Mouse (Mus musculus): Measurements from ENCODE around the gene Tnnc1.

Gene Tnnc1

DNA sequence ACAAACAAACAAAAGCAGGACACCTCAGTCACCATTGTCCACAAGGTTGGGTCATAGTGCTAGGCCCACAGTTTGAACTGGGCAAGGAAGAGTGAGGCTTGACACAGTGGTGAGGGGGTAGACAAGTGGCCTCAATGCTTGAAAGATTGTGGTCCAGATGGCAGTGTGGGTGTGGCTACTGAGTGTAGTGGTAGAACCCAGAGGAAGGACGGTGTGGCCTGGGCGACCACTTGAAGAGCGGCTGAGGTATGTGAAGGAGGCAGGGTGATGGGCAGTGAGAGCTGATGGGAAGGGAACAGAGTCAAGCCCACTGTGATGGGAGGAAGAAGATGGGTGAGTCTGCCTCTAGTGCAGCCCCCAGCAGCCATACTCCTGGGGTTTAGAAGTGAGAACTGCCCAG lies 6.6 kb downstream of the Tnnc1 start:
- no peak for DNase-seq (ENCODE audit: low spot score)

DNA sequence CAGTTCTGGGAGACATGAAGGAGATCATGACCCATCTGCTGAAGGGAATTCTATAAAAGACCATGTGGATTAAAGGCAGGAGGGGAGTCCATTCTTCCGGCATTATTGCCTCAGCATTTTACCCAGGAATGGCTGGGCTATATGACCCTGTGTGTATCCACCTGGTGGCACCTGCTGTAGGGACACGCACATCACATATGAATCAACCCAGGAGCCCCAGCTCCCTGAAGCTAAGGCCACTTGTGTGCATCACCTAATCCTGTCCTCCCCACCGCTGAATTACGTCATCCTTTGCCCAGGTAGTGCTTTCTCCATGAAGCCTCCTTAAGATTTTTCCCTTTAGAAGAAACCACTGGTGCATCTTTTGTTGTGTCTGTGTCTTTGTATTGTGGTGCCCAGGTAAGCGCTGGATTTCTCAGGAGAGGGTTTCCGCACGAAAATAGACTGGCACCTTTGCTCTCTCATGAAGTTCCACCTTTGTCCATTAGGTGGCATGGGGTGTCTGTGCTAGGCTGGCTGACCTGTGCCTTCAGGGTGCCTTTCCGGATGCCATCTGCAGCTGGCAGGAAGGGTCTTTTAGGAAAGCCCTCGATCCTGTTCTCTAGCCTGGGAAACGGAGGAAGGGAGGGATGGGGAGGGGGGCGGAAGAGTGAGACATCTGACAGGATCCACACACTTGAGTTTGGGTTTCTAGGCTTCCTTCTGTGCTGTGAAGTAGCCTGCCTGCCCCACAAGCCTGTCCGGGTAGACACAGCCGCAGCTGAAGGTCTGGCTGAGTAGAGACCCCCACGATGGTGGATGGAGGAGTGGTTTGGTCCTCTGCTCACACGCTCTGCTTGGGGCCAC lies 7.3 kb downstream of the Tnnc1 start:
- DNase-seq (ENCODE audit: low spot score) = peak; percentile 66

DNA sequence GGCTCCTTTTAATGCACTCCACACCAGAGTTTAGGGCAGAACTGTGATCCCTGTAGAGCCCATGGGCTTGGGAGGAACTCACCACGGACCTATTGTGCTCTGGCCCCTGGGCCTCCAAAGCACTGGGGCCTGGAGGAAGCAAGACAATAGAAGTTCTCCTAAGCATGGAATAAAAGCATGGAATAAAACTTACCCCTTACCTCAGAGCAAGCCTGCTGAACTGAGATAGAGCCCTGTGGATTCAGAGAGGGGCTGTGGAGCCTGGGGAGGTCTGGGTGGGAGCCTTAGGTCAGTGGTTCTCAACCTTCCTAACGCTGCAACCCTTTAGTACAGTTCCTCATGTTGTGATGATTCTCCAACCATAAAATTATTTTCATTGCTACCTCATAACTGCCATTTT lies 8.7 kb downstream of the Tnnc1 start, which contains the start of gene Nisch:
Gene Nisch, minus strand, starts transcription at position 101 of the 400 bp plus-strand sequence.
- no peak for DNase-seq (ENCODE audit: low spot score)

DNA sequence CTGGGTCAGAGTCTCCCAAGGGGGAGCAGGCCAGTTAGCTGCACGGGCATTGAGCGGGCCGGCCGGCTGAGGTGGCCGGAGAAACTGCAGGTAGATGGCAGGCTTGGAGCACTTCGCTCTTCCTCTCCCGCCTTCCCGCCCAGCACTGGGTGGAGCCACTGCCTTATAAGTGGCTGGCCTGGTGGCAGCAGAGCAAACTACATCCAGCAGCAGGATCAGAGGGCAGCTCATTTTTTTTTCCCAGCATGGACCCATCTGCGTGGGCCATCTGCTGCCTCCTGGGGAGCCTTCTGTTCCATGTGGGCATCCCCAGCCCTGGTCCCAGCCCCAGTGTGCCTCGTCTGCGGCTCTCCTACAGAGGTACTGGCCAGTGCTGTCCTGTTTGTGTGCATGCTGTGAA lies 9.6 kb downstream of the Tnnc1 start, which contains the start of gene Sema3g:
Gene Sema3g, plus strand, starts transcription at position 195 of the 400 bp plus-strand sequence.
- DNase-seq (ENCODE audit: low spot score) = no peak

DNA sequence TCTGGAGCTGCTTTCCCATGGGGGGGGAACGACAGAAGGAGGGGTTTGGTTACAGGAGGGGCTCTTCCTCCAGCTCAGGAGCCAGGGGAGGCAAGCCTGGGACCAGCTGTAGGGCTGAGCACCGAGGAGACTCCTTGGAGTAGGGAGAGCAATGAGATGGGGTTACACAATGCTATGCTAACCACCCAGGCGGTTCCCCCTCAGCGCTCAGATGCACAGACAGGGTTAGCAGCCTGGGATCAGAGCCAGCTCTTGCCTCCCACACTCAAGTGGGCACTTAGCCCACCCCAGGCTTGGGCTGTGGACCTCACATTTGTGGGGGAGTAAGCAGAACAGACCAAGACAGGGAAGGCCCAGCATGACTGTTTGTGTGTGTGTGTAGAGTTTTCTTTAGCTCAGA lies 18.9 kb downstream of the Tnnc1 start:
- peak; percentile 66 for DNase-seq (ENCODE audit: low spot score)

DNA sequence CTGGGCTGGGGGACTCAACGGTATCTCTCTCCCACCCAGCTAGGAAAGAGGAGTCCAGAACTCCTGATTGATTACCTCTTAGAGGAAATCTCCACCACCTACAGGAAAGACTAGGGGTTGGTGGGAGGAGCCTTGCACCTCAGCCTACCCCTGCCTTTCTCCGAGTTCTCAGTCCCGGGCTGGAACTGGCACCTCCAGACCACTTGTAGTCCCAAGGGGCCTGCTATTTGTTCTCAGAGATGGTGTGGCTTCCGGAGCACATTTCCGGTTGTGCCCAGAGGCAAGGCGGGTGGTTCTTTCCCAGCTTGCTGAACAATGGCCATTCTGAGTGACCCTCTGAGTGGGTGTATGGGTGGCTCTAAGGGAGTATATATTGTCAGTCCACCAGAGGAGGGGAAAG lies 20.1 kb downstream of the Tnnc1 start:
- no peak for DNase-seq (ENCODE audit: low spot score)

DNA sequence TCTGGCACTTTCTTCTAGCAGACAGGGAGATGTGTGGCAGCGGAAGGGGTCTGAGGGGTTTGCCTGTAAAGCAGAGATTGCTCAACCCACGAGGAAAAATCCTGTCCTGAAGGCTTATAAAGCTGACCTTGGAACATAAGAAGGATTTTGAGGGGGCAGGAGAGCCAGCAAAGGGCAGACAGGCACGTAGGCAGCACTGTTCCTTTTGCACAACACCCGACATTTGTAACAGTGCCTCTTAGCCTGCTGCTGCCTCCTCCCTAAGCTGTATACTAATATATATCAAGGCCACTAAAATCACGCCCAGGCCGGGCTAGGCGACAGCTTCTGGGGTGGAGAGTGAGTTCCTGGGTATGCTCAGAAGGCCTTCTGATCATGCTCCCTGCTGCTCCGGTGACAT lies 22.3 kb downstream of the Tnnc1 start:
- DNase-seq (ENCODE audit: low spot score) = no peak

DNA sequence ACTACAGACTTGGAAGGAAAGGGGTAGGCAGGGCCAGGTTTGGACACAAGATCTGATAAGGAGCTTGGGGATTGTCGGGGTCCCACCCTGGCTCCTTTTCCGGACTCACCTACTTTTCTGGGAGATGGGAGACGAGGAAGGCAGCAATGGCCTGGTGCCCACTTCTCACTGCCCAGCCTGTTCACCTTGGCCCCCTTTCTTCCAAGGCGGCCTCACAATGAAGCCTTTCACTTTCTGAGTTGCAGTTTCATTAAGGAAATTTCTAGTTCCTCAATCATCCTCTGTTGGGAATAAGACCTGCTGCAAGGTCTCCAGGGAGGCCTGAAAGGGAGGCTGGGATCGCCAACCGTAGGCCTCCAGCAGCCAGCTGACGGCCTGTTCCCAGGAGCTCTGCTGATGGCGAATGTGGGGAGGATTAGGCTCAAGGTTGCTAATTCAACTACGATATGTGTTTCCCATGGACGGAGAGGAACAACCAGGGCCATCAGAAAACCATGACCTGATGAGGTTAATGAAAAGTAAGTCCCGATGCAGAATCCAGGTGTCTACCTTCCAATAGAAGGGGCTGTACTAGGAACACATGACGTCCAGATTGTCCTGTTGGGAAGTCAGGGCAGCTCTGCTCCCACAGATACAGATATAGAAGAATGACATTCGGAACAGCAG lies 24.4 kb downstream of the Tnnc1 start:
- DNase-seq (ENCODE audit: low spot score) = no peak

DNA sequence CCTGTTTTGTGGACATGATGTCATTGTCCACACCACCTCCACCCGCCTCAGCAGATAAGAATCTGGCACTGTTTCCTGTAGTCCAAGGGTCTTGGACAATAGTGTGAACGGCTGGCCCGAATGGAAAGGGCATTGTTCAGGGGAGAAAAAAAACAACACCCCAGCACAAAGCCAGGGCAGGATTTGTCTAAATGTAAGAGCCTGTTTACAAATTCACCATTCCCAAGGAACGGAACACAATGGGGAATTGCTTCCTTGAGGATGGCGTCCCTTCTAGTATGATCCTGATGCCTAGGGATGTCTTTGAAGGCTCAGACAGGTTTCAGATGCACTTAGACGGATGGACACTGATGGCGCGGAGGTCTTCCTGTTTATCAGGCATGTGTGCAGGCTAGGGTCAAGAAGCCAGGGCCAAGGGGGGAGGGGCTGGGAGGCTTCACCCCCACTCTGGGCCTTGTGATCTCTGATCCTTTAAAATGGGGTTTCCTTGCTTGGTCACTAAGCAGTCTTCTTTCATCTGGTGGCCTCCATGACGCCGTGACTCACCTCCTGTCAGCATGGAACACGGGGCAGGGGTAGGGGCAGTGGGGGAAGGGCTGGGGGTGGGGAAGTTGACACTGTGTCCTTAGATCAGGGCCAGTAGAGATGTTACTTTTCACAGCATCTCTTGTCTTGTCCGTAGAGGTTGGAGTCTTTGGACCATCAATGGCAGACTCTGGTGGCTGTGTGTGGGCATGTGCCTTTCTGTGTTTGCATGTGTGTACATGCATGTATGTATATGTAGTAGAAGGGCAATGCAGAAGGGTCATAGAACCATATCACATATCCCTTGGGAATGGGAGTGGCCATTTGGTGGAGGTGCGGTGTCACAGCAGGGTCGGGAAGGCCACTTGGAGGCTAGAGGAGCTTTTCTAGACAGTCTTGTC lies 25.2 kb downstream of the Tnnc1 start:
- no peak for DNase-seq (ENCODE audit: low spot score)

DNA sequence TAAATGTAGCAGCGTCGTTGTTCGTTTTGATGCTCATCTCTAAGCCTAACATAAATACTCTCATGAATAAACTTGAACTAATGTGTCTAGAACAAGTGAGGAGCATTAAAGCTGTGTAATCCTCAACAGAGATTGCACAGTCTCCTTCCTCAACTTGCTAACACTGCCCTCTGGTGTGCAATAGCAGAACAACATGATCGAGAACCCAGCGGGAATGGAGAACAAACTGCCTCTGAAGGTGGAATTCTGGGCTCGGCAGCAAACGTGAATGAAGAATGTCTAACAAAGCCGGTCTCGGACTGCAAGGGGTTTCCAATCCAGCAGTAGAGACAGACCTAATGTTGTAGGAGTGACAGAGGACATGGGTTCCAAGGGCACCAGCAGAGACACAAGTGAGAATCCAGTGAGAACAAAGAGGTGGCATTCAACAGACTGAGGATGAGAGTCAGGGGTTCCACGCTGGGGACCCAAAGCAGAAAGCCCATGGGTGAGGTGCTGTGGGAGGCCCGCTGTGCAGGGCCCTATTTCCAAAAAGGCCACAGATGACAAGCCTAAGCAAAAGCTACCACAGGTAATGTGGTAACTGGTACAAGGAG lies 26.0 kb downstream of the Tnnc1 start:
- peak; percentile 84 for DNase-seq (ENCODE audit: low spot score)

DNA sequence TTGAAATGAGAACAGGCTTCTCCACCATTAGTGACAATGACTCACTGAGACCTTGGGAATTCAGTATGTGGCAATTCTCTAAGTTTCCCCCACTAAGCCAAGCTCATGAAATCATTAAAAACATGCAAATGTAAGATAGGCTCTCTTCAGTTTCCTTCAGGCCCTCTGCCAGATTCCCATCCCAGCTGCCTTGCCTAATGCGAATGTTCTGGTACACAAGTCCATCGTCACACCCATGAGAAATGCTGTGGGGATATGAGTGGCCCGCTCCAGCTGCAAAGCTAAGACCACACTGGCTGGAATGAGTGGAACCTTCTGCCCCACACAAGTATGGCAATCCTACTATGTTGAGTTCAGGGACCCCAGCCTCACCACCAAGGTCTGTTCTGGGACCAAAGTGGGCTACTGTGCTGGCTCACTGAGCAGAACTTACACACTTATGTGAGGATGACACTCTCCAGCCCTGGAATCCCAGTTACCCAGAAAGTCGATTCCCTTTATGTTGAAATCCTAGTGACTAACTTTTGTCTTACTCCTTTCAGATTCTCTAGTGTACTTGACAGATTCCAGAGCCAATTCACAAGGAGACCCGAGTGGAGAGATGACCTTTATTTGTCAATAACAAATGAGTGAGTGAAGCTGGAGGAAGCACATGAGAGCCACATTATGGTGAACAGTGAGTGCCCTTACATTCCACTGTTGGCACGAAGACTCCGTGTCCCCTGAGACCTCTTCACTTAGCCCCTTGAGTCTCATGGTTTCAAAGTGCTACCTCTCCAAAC lies 29.2 kb downstream of the Tnnc1 start:
- DNase-seq (ENCODE audit: low spot score) = no peak

DNA sequence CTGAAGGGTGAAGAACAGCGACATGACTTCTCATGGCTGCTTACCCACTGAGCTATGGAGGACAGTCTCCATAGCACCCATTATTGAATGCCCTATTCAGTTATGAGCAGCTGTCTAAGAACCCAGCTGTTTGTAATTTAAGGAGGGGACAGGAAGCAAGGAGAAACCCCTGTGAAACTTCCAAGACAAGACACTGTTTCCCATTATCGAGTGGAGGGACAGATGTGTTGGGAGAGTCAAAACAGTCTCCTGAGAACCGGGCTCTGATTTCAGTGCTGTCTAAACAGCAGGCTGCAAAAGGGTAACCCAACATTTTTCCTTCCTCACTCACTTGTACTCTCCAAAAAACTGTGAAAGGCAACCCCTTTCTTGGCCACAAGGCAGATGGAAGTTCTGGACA lies 32.4 kb downstream of the Tnnc1 start:
- no peak for DNase-seq (ENCODE audit: low spot score)

DNA sequence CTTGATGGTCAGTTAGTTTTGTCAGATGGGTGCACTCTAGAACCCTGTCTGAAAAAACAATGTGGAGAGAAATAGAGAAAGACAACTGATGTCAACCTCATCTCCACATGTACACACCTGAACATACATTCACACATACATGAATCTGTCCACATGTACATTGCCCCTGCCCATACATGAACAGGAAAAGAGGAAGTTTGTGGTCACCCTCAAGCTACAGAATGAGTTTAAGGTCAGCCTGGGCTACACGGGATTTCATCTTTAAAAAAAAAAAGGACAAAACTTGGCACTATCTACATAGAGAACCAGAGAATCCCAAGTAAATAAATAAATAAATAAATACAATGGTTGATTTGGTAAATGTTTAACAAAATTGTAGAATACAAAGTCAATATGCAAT lies 36.7 kb downstream of the Tnnc1 start:
- DNase-seq (ENCODE audit: low spot score) = no peak

DNA sequence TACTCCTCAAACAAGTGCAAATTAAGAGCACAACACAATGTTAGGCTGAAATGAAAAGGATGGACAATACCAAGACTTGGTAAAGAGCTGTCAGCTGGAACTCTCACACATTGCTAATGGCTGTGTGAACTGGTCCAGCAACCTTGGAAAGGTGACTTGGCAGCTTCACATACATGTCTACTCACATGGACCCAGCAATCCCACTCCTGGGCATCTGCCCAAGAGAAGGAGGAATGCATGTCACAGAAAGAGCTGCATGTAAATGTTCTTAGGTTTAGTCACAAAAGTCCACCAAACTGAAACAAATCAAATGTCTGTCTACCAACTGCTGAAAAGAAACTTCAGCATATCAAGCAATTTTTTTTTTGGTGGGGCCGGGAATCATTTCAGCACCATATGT lies 37.8 kb downstream of the Tnnc1 start:
- DNase-seq (ENCODE audit: low spot score) = no peak

DNA sequence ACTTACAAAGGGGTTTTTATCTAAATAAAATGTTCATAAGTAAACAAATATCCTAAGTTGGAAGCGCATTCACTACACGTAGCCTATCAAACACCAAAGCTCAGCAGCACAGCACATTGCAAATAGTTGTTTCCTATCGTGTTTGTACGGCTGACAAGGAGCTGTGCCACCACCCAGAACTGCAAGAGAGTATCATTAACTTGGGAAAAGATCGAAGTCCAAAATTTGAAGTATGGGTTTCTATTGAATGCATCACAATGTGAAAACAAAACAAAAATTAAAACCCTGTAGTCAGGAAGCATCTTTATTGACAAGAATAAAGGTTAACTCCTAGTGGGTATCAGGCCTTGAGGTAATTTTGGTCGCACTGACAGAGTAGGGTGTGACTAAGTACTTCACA lies 40.3 kb downstream of the Tnnc1 start:
- DNase-seq (ENCODE audit: low spot score) = no peak

DNA sequence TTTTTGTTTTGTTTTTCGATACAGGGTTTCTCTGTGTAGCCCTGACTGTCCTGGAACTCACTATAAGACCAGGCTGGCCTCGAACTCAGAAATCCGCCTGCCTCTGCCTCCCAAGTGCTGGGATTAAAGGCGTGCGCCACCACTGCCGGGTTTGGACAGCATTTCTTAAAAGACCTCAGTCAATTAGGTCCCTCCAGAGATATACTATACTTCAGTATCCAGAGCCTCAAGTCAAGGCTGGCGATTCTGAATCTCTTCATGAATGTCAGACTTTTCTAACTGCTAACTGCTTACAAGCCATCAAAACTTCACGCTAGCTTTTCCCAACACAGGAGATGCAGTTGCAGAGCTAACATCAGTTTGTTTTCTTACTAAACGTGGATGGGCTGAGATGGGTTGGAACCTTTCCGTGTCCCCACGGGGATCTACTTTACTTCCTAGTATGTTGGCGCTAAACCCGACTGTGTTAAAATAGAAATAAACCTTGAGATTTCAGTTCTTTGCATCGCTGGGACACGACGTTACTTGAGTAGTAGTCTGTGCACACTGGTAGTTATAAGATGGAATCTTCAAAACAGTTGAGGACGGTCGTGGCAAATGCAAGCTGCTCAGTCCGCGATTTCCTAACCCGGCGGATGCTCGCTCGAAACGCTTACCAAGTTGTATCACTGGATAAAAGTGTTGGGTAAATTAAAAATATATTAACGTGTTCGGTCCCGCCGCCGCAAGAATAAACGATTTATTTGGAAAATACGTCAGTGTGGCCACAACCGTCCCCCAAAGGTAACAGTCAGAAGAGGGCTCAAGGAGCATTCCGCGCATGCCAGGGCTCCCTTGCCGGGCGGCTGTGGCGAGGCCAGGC lies 42.3 kb downstream of the Tnnc1 start:
- no peak for DNase-seq (ENCODE audit: low spot score)

DNA sequence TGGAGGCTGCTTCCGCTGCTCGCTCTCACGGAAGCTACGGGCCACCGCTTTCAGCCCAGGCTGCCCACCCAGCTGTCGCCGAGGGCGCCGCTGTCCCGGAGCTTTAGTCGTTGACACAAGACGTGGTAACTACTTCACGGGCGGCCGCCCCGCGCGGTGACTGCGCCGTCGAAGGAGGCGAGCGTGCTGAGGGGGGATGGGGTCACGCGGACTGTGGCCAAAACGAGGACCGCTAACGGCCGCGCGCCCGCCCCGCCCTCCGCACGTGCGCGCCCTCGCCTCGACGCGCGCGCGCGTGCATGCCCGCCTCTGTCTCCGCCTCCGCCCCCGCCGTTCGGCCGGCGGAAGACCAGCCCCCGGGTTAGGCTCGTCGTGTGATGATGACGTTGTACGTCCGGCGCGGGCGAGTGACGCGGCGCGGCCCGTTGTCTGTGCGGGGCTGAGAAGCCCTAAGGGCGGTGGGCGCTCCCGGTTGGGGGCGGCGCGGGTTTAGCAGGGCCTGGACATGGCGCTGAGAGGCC lies 43.0 kb downstream of the Tnnc1 start, which contains the start of the genes Phf7 and Bap1:
Gene Phf7, minus strand, starts transcription at position 234 of the 521 bp plus-strand sequence.
Gene Bap1, plus strand, starts transcription at position 367 of the 521 bp plus-strand sequence.
- peak; percentile 95 for DNase-seq (ENCODE audit: low spot score)

DNA sequence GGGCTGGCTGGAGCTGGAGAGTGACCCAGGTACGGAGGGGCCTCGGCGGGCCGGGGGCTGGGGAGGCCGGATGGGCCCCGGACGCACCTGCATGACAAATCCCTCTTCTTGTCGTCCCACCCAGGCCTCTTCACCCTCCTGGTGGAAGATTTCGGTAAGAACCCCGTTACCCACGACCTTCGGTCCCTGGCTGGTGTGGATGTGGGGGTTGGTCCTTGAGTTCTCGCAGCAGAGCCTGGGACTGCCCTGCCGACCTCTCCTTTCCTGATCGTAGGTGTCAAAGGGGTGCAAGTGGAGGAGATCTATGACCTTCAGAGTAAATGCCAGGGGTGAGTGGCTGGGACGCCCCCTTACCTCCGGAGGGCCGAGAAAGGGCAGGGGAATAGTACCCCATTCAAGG lies 43.5 kb downstream of the Tnnc1 start:
- DNase-seq (ENCODE audit: low spot score) = no peak

DNA sequence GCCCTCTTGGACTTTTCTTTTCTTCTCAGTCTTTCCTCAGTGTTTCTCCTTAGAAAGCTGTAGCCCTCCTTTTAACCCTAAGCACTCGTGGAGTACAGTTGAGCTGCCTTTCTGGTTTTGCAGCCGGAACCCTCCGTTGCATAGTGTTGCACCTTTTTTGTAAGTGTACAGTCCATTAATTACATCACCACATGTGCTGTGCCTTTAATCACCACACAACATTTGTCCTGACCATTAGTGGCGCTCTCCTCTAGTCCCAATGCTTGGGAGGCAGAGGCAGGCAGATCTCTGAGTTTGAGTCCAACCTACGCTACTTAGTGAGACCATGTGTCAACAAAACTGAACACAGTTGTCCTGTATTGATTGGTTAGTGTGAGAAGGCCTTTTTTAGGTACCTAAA lies 44.0 kb downstream of the Tnnc1 start:
- no peak for DNase-seq (ENCODE audit: low spot score)
